Mouse (Mus musculus) bone marrow, adult 2 months (tissue): ENCODE measurements around the gene Mob3a.

Experiments
- CTCF ChIP-seq: fragments of 200-500 bp; IDR thresholded peaks from 2 replicates; pipeline ENCODE4 v1.5.1; 2011; ENCODE audit warnings: low read length, control low read depth; ENCODE audit not compliant: control insufficient read depth, insufficient read depth
- POLR2A ChIP-seq: fragments of 200-500 bp; IDR thresholded peaks from 2 replicates; pipeline ENCODE4 v1.6.1; 2011; ENCODE audit warnings: low read depth, mild to moderate bottlenecking, control low read depth, low read length, borderline replicate concordance; ENCODE audit not compliant: control insufficient read depth

DNA sequence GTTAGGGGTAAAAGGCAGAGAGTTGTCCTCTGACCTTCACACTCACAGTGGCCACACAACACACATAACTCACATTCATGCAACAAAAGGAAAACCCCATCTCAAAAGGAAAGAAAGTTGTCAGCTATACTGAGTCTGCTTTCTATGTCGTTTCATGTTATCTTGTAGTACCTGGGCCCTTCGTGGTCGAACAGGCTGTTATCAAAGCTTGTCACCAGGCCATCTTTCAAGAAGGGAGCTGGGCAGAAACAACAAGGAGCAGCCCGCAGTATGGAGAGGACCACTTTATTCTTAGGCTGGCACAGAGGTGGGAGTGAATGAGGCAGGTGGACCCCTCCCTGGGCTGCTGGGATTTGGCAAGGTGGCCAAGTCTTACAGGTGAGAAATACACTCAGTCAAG is 16.8 kb downstream of the Mob3a start:
- TF ChIP-seq CTCF (no peak), POLR2A (no peak)
